Mouse (Mus musculus) myocyte (in vitro differentiated cells): ENCODE data around the gene Sytl3.
"Not testable (repeated sequence)": the region's sequence is repeated elsewhere in the genome, so short reads cannot be mapped to it uniquely, and the experiment has no call there.

Source experiments
- CEBPB ChIP-seq: IDR thresholded peaks from 2 replicates; pipeline ENCODE4 v1.6.1; 2011; ENCODE audit warnings: mild to moderate bottlenecking, moderate library complexity; ENCODE audit not compliant: poor library complexity, insufficient read depth, severe bottlenecking
- E2F4 ChIP-seq: IDR thresholded peaks from one replicate; pipeline ENCODE4 v1.6.1; 2011; ENCODE audit warnings: mild to moderate bottlenecking, control low read depth, moderate library complexity; ENCODE audit not compliant: insufficient read depth
- MAX ChIP-seq: IDR thresholded peaks from one replicate; pipeline ENCODE4 v1.6.1; 2011; ENCODE audit warnings: low read depth, mild to moderate bottlenecking, control low read depth
- MYOD1 ChIP-seq, 3 experiments: IDR thresholded peaks; one replicate each; pipeline ENCODE4 v1.6.1; 2011; ENCODE audit warnings: control low read depth in 2 of 3, low read depth in 2 of 3, mild to moderate bottlenecking in 2 of 3, moderate library complexity in 1 of 3; ENCODE audit not compliant: insufficient read length in 2 of 3, control insufficient read depth in 1 of 3
- MYOG ChIP-seq, 3 experiments: IDR thresholded peaks; one replicate each; pipeline ENCODE4 v1.6.1; 2011; ENCODE audit warnings: control low read depth in 2 of 3, low read depth in 2 of 3, mild to moderate bottlenecking in 2 of 3; ENCODE audit not compliant: insufficient read length in 2 of 3, control insufficient read depth in 1 of 3, insufficient read depth in 1 of 3
- POLR2A ChIP-seq: IDR thresholded peaks from one replicate; pipeline ENCODE4 v1.6.1; 2011; ENCODE audit warnings: low read depth, mild to moderate bottlenecking, control low read depth, moderate library complexity; ENCODE audit not compliant: insufficient read length
- POLR2AphosphoS2 ChIP-seq: IDR thresholded peaks from one replicate; pipeline ENCODE4 v1.6.1; 2011; ENCODE audit warnings: low read depth, control low read depth; ENCODE audit not compliant: insufficient read length
- REST ChIP-seq: IDR thresholded peaks from one replicate; pipeline ENCODE4 v1.6.1; 2011; ENCODE audit warnings: mild to moderate bottlenecking, control low read depth, moderate library complexity; ENCODE audit not compliant: insufficient read depth, insufficient read length
- SRF ChIP-seq: IDR thresholded peaks from one replicate; pipeline ENCODE4 v1.6.1; 2011; ENCODE audit warnings: low read depth; ENCODE audit not compliant: control insufficient read depth, insufficient read length
- TCF12 ChIP-seq: IDR thresholded peaks from one replicate; pipeline ENCODE4 v1.6.1; 2011; ENCODE audit warnings: mild to moderate bottlenecking, control low read depth; ENCODE audit not compliant: poor library complexity, insufficient read depth, severe bottlenecking
- TCF3 ChIP-seq: IDR thresholded peaks from one replicate; pipeline ENCODE4 v1.6.1; 2011; ENCODE audit warnings: low read depth, control low read depth; ENCODE audit not compliant: insufficient read length
- USF1 ChIP-seq: IDR thresholded peaks from one replicate; pipeline ENCODE4 v1.6.1; 2011; ENCODE audit warnings: low read depth, mild to moderate bottlenecking, control low read depth, moderate library complexity

DNA sequence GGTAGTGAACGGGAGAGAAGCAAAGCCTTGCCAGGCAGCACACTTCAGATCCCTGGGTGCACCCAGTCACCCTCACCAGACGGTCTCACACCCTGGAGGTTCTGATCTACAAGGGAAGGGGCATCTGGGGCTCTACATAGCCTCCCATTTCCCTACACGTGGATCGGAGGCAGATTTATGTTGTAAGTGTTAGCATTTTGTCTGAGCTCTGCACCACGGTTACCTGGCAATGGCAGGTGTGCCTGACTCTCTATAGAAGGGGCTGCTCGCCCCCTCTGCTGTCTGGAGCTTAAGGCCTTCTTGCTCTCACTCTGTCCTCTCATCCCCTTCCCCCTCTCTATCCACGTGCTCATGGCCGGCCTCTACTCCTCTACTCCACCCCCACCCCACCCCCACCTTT lies 37.6 kb downstream of the Sytl3 start:
- TF ChIP-seq MAX; POLR2A; REST; E2F4; USF1; TCF12; MYOD1 (IDR thresholded peaks at IDR 0.05; ENCODE audit: control insufficient read depth in 1 of 3, insufficient read length in 2 of 3, low read depth in 2 of 3); MYOG (IDR thresholded peaks at IDR 0.05; ENCODE audit: control insufficient read depth in 1 of 3, insufficient read depth in 1 of 3, insufficient read length in 2 of 3, low read depth in 2 of 3); SRF; CEBPB; POLR2AphosphoS2; TCF3: not testable (repeated sequence)
